Mouse (Mus musculus): ENCODE measurements around the gene Hmox2. TPM values are rescaled to one million over a fixed set of nuclear protein-coding genes. Genes with fewer than 3 reads are reported as not detected.

Gene Hmox2
- polyA plus RNA-seq, 2 experiments, result 63.1 to 96.6 TPM

GRCm38 (mm10) chr16:4782515-4782914 is 56.4 kb downstream of the Hmox2 start:
- no peak for TF ChIP-seq POLR2A (IDR thresholded peaks at IDR 0.05; ENCODE audit: borderline replicate concordance, extremely low read depth, insufficient read depth, insufficient read length)
- Histone ChIP-seq H3K9ac (ENCODE audit: low read depth, low read length, severe bottlenecking) (no peak overlapping the region), H3K4me3 (replicated peaks; ENCODE audit: low read length) (no peak overlapping the region), H3K27me3 (ENCODE audit: control insufficient read depth, insufficient read depth, low read length) (no peaks in the 10 kb centered on the region), H3K4me2 (replicated peaks; ENCODE audit: low read depth, low read length, severe bottlenecking) (no peak overlapping the region), H3K27ac (replicated peaks; ENCODE audit: low read depth, low read length) (no peak overlapping the region), H3K36me3 (ENCODE audit: control insufficient read depth, insufficient read depth, low read length) (peaks cover 23% of the 10 kb centered on the region), H3K9me3 (ENCODE audit: control insufficient read depth, low read length) (no peaks in the 10 kb centered on the region), H3K4me1 (ENCODE audit: control insufficient read depth, insufficient read depth, low read length) (peaks cover 7% of the 10 kb centered on the region; the same call in 1 of the 2 replicates)
- DNase-seq (ENCODE audit: low spot score) (no peak), ATAC-seq (ENCODE audit: low FRiP score, low read depth) (no peak)

GRCm38 (mm10) chr16:4785706-4786105 is 59.5 kb downstream of the Hmox2 start:
- Histone ChIP-seq H3K9me3 (ENCODE audit: control insufficient read depth, low read length) (no peaks in the 10 kb centered on the region), H3K4me2 (replicated peaks; ENCODE audit: low read depth, low read length, severe bottlenecking) (no peak overlapping the region), H3K4me3 (replicated peaks; ENCODE audit: low read length) (no peak overlapping the region), H3K27me3 (ENCODE audit: control insufficient read depth, insufficient read depth, low read length) (no peaks in the 10 kb centered on the region), H3K9ac (ENCODE audit: low read depth, low read length, severe bottlenecking) (no peak overlapping the region), H3K4me1 (ENCODE audit: control insufficient read depth, insufficient read depth, low read length) (peaks cover 16% of the 10 kb centered on the region), H3K27ac (replicated peaks; ENCODE audit: low read depth, low read length) (no peak overlapping the region), H3K36me3 (ENCODE audit: control insufficient read depth, insufficient read depth, low read length) (peaks cover 20% of the 10 kb centered on the region)
- ATAC-seq (ENCODE audit: low FRiP score, low read depth), result no peak
- no peak for DNase-seq (ENCODE audit: low spot score)
- WGBS, result 79% methylated on average over 4 of the region's 4 CpGs
- no peak for TF ChIP-seq POLR2A (IDR thresholded peaks at IDR 0.05; ENCODE audit: borderline replicate concordance, extremely low read depth, insufficient read depth, insufficient read length)

DNA sequence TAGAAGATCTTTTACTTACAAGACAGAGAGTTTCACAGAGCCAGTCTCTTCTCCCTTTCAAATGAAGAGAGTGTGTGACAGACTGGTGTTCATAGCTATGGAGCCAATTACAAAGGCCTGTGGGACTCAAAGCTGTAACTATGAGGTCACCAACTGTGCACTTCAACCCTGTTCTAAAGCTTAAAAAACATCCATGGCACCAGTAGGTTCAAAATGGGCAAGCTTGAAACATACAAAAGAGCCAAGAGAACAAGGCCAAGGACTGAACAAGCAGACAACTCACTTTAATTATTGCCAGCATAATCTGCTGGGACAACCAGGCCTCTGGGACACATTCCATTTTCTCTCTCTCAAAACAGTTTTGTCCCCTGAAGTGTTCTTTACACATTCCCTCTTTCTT is 62.0 kb downstream of the Hmox2 start:
- H3K36me3 ChIP-seq (ENCODE audit: control insufficient read depth, insufficient read depth, low read length), result peaks cover 16% of the 10 kb centered on the region; the same call in 1 of the 2 replicates
- peak overlapping the region; percentile 73 for H3K4me3 ChIP-seq (replicated peaks; ENCODE audit: low read length)
- H3K27me3 ChIP-seq (ENCODE audit: control insufficient read depth, insufficient read depth, low read length), result no peaks in the 10 kb centered on the region
- no peak overlapping the region for H3K27ac ChIP-seq (replicated peaks; ENCODE audit: low read depth, low read length)
- DNase-seq (ENCODE audit: low spot score), result no peak
- no peak for TF ChIP-seq POLR2A (IDR thresholded peaks at IDR 0.05; ENCODE audit: borderline replicate concordance, extremely low read depth, insufficient read depth, insufficient read length)
- H3K9me3 ChIP-seq (ENCODE audit: control insufficient read depth, low read length), result no peaks in the 10 kb centered on the region
- H3K9ac ChIP-seq (ENCODE audit: low read depth, low read length, severe bottlenecking), result no peak overlapping the region
- peaks cover 16% of the 10 kb centered on the region for H3K4me1 ChIP-seq (ENCODE audit: control insufficient read depth, insufficient read depth, low read length)
- H3K4me2 ChIP-seq (replicated peaks; ENCODE audit: low read depth, low read length, severe bottlenecking), result peak overlapping the region; percentile 64
- no peak for ATAC-seq (ENCODE audit: low FRiP score, low read depth)

- Histone ChIP-seq H3K27me3 (ENCODE audit: control insufficient read depth, insufficient read depth, low read length) (no peaks in the 10 kb centered on the region), H3K27ac (replicated peaks; ENCODE audit: low read depth, low read length) (peak overlapping the region; percentile 99), H3K9me3 (ENCODE audit: control insufficient read depth, low read length) (no peaks in the 10 kb centered on the region), H3K4me2 (replicated peaks; ENCODE audit: low read depth, low read length, severe bottlenecking) (peak overlapping the region; percentile 64), H3K36me3 (ENCODE audit: control insufficient read depth, insufficient read depth, low read length) (peaks cover 8% of the 10 kb centered on the region; the same call in 1 of the 2 replicates), H3K9ac (ENCODE audit: low read depth, low read length, severe bottlenecking) (peak overlapping the region; percentile 87), H3K4me1 (ENCODE audit: control insufficient read depth, insufficient read depth, low read length) (peaks cover 16% of the 10 kb centered on the region), H3K4me3 (replicated peaks; ENCODE audit: low read length) (peak overlapping the region; percentile 73)
- under 1% methylated on average over 29 of the region's 29 CpGs for WGBS
- DNase-seq (ENCODE audit: low spot score) (peak; percentile 40), ATAC-seq (ENCODE audit: low FRiP score, low read depth) (peak; percentile 53)
- TF ChIP-seq POLR2A (IDR thresholded peaks at IDR 0.05; ENCODE audit: borderline replicate concordance, extremely low read depth, insufficient read depth, insufficient read length), result no peak
These were observed 63.2 kb downstream of the Hmox2 start for GRCm38 (mm10) chr16:4789311-4789768.

GRCm38 (mm10) chr16:4789810-4790559 is 63.8 kb downstream of the Hmox2 start, which contains the start of gene Cdip1:
Gene Cdip1, minus strand, starts transcription at chr16:4790292.
- WGBS, result 1% methylated on average over 43 of the region's 51 CpGs
- Histone ChIP-seq H3K9me3 (ENCODE audit: control insufficient read depth, low read length) (no peaks in the 10 kb centered on the region), H3K4me2 (replicated peaks; ENCODE audit: low read depth, low read length, severe bottlenecking) (peak within 1 kb of the TSS; percentile 64), H3K9ac (ENCODE audit: low read depth, low read length, severe bottlenecking) (peak within 1 kb of the TSS; percentile 87), H3K4me3 (replicated peaks; ENCODE audit: low read length) (peak within 1 kb of the TSS; percentile 73), H3K36me3 (ENCODE audit: control insufficient read depth, insufficient read depth, low read length) (peaks cover 6% of the 10 kb centered on the region; the same call in 1 of the 2 replicates), H3K27me3 (ENCODE audit: control insufficient read depth, insufficient read depth, low read length) (no peaks in the 10 kb centered on the region), H3K4me1 (ENCODE audit: control insufficient read depth, insufficient read depth, low read length) (peaks cover 16% of the 10 kb centered on the region; the same call in 1 of the 2 replicates), H3K27ac (replicated peaks; ENCODE audit: low read depth, low read length) (peak within 1 kb of the TSS; percentile 99)
- peak; percentile 67 for TF ChIP-seq POLR2A (IDR thresholded peaks at IDR 0.05; ENCODE audit: borderline replicate concordance, extremely low read depth, insufficient read depth, insufficient read length)
- ATAC-seq (ENCODE audit: low FRiP score, low read depth) (peak; percentile 98), DNase-seq (ENCODE audit: low spot score) (peak; percentile 96)
